Mouse (Mus musculus): ENCODE measurements around the gene Kcne2.

- TF ChIP-seq ZNF384 (IDR thresholded peaks at IDR 0.05; ENCODE audit: low read depth, low read length) (no peak), HCFC1 (IDR thresholded peaks at IDR 0.05; ENCODE audit: borderline replicate concordance, insufficient read depth, low read length) (no peak), ZC3H11A (IDR thresholded peaks at IDR 0.05; ENCODE audit: borderline replicate concordance, low read depth, low read length) (no peak), CHD2 (IDR thresholded peaks at IDR 0.05; ENCODE audit: low read depth, low read length) (no peak), MAFK (IDR thresholded peaks at IDR 0.05; ENCODE audit: insufficient read depth, low read depth, low read length) (no peak)
Measured at GRCm38 (mm10) chr16:92246974-92247373, 45.2 kb upstream of the Kcne2 start.
